ENCODE assay signal across 17 mouse cellular contexts in the genomic region with DNA sequence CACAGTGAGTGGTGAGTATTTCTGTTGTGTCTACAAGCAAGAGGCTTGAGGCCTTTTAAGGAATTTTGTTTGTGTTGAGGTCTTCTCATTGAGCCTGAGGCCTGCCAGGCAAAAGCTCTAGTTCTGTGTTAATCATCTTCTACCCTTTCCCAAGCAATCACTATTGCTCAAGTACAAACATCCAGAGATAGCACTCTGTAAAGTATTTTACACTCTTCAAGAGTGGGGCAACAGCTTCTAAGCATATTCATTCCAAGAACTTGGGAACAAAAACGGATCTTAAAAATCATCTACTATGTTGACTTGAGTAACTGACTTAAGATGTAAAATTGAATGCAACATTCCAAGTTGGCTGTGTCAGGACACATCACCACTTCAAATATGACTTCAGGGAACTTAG.
"Had no signal": no experiment of that assay in that cellular context is flagged by ENCODE, and none has a peak within 500 bp of the region (broad histone marks: within the 10 kb centered on the region; RNA-seq: fewer than 3 reads in every experiment).

No protein-coding gene starts in this region.

- H3K4me3 ChIP-seq: neural tube, embryonic 12.5 days; neural tube, embryonic 13.5 days; neural tube, embryonic 15.5 days; stomach, embryonic 15.5 days had no signal

- H3K27me3 ChIP-seq: neural tube, embryonic 12.5 days; neural tube, embryonic 13.5 days; neural tube, embryonic 15.5 days; stomach, embryonic 15.5 days had no signal

- H3K9ac ChIP-seq: neural tube, embryonic 12.5 days; neural tube, embryonic 13.5 days; neural tube, embryonic 15.5 days; stomach, embryonic 15.5 days had no signal

- H3K36me3 ChIP-seq: neural tube, embryonic 12.5 days; neural tube, embryonic 13.5 days; neural tube, embryonic 15.5 days; stomach, embryonic 15.5 days had no signal

- H3K4me1 ChIP-seq: neural tube, embryonic 12.5 days; neural tube, embryonic 13.5 days; neural tube, embryonic 15.5 days; stomach, embryonic 15.5 days had no signal

- H3K4me2 ChIP-seq: neural tube, embryonic 12.5 days; neural tube, embryonic 13.5 days; neural tube, embryonic 15.5 days; stomach, embryonic 15.5 days had no signal

- DNase-seq: retina, postnatal 1 day; right cerebral cortex, adult 18-20 months; right cerebral cortex, postnatal 14 days; right cerebral cortex, postnatal 25 days; right cerebral cortex, postnatal 4 days; spleen, adult 18-20 months; thymus, adult 18-20 months; thymus, adult 2 months; thymus, postnatal 14 days; thymus, postnatal 25 days; thymus, postnatal 36 days; thymus, postnatal 4 days had no signal

- H3K27ac ChIP-seq: neural tube, embryonic 12.5 days; neural tube, embryonic 13.5 days; neural tube, embryonic 15.5 days; stomach, embryonic 15.5 days; stomach, postnatal 0 days had no signal

- H3K9me3 ChIP-seq: neural tube, embryonic 12.5 days; neural tube, embryonic 13.5 days; neural tube, embryonic 15.5 days; stomach, embryonic 15.5 days had no signal
